Mouse (Mus musculus) ovary, postnatal 14 days (tissue): ENCODE data around the gene Gtf2a2.

ENCODE experiments used
- DNase-seq: peaks from one replicate; pipeline ENCODE4 v3.0.0; 2022; ENCODE audit warnings: low spot score

The Gtf2a2 gene

DNA sequence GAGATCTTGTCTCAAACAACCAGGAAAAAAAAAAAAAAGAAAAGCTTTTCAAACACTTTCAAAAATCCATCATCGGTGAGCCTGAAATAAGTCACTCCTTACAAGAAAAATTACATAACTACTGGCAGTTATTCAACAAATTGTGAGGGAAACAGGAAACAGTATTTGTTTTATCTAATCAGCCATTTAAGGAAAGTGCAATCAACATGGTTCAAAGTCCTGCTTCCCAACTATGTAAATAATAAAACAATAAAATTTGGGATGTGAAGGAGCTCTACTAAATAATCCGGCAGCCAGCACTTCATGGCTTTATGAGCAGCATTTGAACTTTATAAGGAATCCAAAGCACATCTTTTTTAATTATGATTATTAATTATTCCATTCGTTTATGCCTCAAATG is 49.7 kb downstream of the Gtf2a2 start:
- no peak for DNase-seq

DNA sequence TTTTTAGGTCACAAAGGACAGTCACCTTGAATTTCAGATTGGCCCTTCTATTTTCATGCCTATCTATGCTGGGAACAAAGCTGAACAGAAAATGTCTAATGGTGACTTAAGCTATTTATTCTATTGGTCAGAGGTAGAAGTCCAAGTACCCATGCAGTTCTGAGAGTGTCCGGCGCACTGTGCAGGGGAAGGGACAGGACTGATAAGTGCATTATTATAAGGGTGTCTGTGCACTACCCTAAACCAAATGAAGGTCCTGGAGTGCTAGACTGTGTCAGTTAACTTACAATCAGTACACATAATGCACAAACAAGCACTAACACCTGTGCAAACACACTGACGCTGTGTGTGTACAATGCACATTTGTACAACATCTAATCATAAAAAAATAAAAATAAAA is 55.1 kb downstream of the Gtf2a2 start:
- DNase-seq = no peak

DNA sequence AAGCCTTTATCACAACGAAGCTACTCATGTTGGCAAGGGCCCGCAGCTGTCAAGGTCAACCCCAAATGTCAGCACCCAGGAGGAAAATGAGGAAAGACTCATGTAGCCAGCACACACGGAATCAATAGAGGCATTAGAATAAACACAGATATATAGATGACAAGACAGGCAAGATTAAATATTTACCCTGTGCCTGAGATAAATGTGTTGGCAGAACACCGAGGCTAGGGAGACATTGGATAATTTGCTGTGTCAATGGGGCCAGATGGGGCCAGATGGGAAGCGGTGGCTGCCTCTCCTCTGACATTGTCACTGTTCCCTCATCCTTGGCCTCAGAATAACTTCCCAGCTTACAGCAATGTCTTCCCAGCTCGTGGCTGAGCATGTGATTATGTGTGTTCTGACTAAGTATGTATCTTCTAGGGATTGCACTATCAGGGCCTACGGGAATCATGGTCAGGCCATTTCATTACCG is 57.6 kb downstream of the Gtf2a2 start:
- no peak for DNase-seq

DNA sequence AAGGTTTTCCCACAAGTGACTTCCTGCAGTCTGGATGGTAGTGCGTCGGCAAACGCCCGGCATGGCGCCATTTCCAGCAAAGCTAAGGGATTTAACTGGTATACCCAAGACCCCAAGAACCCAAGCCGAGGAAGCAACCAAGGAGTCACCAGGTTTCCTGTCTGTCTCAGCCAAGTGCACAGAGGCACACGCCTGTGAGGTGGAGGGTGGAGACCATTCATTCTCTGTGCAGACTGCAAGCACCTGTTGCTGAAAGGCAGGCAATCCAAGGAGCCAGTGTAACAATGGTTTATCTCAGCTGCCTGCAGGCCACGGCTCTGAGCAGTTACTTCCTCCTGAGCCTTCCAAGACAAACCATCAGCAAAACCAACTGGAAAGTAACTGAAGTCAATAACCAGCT is 60.0 kb downstream of the Gtf2a2 start:
- no peak for DNase-seq
